Mouse (Mus musculus) 3T3-L1 (cell line): ENCODE results near the gene Exoc5.

ENCODE experiments used
- DNase-seq: peaks from one replicate; pipeline ENCODE4 v3.0.0-alpha.2; 2015; ENCODE audit warnings: low read depth, low spot score

The Exoc5 gene

GRCm38 (mm10) chr14:49066274-49066823 lies at the start of gene Exoc5:
TSS of gene Exoc5 (minus strand) at chr14:49066653.
- DNase-seq, result peak; percentile 97

DNA sequence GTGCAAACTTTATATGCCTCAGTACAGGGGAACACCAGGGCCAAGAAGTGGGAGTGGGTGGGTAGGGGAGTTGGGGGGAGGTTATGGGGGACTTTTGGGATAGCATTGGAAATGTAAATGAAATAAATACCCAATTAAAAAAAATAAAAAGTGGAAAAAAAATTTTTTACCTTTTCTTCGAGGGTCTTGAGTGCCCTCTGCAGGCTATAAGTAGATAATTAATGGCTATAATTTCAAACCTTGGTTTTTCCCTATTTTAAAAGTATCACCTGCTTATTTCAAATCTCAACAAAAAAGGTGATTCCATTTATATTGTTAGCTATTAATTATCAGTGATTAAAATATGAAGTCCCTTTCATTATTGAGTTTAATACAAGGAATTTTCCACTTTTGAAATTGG lies 25.3 kb upstream of the Exoc5 start:
- DNase-seq, result peak; percentile 11

DNA sequence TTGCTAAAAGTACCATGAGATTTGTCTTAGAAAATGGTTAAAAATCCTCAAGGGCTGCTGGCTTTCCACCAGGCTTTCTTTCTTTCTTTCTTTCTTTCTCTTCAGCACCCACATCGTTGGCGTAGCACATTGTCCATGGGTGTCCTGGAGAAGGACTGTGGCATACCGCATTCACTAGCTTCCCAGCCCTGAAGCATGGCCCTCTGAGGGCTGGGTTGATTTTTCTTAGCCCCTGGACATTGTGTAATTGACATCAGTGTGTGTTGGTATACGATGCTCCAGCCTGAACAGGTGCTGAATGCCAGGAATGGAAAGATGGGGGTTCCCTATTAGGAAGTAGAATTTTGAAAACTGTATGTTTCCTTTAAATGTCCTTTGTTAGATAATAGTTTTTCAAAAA lies 24.8 kb upstream of the Exoc5 start:
- no peak for DNase-seq

GRCm38 (mm10) chr14:49090102-49090501 lies 23.6 kb upstream of the Exoc5 start:
- DNase-seq, result no peak

DNA sequence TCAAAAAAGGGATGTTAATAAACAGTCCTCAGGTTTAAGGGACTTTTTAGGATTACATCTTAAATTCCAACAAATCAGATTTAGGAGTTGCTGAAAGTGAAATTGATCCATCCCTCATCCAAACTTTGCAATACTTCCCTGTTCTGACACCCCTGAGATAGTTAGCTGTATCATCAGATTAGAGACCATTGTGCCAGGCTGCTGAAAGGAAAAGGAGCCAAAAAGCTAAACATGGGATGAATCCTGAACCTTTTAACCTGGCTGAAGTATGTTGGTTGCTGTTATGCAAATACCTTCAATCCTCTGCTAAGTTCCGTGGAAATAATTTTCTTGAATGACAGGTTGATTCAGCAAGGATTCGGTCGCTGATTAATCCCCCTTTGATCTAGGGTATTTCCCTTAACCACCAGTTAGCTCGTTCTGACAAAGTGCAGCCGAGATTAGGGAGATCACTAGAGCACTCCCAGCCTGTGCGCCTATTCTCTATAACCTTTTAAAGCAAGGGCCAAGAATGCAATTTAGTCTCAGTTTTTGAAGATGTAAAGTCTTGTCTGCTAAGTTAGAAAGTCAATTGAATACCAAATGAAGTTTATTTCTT lies 23.1 kb upstream of the Exoc5 start:
- no peak for DNase-seq

DNA sequence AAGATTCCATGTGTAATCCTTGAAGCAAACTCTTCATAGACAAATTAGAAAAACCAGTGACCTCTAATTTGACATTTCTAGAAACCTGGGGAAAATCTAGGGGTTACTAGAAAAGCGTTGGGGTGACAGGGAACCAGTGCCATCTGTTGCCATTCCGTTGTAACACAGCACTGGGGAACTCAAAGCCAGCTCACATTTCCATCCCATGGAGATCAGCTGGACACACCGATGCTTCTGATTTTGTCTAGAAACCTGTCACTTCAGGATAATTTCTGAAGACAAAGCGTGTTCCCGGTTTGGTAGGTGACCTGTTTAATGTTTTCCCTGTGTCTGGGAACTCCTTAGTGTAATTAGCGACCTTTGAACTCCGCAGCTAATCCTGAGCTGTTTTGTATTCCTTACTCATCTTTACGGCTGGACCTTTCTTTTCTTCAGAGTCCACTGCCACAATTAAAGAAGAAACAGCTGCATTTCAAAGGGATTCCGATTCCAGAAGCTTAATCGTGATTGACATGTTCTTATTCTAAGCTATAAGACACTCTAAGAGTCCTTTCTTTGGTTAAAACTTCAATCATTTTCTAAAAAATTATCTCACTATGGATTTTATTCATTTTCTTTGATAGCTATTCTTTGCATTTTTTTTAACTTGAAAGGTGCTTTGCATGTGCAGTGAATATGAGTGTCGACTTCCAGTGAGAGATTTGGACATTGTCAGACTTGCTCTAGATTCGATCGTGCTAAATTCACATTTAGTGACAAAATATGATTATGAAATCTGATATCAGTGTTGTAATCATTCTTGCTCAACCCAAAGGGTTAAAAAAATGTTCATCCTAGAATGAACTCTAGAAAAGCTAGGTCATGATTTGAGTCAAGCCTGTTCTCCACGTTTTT lies 21.9 kb upstream of the Exoc5 start:
- no peak for DNase-seq

- no peak for DNase-seq
Measured at GRCm38 (mm10) chr14:49086522-49086921, 20.1 kb upstream of the Exoc5 start.

GRCm38 (mm10) chr14:49078820-49079219 lies 12.4 kb upstream of the Exoc5 start:
- no peak for DNase-seq

DNA sequence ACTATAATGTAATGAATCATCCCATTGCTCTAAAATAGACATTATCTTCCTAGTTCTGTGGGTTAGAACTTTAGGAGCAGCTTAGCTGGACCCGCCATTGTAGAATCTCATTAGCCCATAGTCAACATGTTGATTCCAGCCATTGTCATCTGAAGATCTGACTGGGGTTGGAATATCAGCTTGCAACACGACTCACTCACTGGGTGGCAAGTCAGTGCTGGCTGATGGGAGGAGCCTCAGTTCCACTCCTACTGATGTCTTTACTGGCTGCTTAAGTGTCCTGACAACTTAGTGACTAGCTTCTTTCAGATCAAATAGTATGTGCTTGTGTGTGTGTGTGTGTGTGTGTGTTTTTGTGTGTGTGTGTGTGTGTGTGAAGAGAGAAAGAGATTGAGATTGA lies 7.9 kb upstream of the Exoc5 start:
- DNase-seq, result peak; percentile 58

GRCm38 (mm10) chr14:49073896-49074295 lies 7.4 kb upstream of the Exoc5 start:
- DNase-seq, result peak; percentile 64

DNA sequence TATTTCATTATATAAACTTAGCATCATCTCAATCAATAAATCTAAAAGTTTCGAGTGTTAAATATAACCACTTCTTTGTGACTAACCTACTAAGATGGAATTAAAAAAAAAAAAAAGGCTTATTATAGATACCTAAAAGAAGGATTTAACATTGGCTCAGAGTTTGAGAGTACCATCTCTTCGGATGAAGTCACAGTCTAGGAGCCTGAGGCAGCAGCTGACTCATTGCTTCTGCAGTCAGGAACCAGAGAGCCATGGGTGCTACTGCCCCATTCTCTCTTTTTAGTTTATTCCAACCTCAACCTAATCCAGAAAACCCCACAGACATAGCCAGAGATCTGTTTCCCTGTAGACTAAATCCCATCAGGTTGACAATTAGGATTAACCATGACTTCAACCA lies 6.4 kb upstream of the Exoc5 start:
- peak; percentile 68 for DNase-seq

DNA sequence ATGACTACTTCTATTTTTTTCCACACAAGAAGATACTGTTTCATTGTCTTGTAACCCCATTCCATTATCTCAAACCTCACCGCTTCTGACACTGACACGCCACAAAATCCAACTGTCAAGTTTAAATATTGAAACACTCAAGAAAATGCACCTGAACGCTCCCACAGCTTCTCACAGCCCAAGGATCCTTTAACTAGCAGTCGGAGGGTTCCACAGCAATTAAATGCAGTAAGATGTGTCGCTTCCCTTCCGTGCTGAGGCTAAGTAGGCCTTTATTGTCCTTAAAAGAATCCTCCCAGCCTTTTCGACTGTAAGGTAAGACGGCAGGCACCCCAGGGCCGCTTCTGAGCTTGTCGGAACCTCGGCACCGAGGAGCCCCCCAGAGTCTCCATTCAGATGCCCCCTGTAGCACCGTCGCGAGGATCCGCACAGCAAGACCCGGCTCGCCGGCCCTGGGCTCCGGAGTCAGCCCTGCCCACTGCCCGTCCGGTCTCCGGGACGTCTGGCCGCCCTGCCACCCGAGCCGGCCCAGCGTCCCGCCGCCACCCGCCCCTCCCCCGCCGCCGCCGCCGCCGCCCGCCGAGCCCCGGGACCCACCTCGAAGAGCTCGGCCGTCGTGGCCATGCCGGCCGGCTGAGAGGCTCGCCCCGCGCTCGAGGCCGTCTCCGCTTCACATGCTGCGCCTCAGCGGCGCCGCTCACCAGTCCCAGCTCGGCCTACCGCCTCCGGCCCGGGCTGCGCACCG lies 752 bp downstream of the Exoc5 start, which contains the start of gene Ap5m1:
Gene Ap5m1, plus strand, starts transcription at position 569 of the 745 bp plus-strand sequence.
- DNase-seq, result peak; percentile 37

GRCm38 (mm10) chr14:49063838-49064237 lies 2.6 kb downstream of the Exoc5 start:
- DNase-seq, result peak; percentile 69

GRCm38 (mm10) chr14:49049492-49049891 lies 17.0 kb downstream of the Exoc5 start:
- DNase-seq, result no peak

DNA sequence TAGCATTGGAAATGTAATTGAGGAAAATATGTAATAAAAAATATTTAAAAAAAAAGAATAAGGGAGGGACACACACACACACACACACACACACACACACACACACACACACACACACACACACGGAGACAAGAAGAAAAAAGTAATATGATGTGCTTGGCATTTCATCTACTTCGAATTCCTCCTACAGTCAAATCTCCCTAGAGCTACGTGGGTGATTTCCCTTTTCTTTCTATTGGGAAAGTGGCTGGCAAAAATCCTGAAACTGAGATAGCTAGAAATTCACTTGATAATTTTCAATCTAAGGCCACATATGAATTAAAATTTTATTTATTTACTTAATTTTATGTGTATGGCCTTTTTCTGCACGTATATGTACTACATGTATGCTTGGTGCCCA lies 20.8 kb downstream of the Exoc5 start:
- DNase-seq, result no peak

DNA sequence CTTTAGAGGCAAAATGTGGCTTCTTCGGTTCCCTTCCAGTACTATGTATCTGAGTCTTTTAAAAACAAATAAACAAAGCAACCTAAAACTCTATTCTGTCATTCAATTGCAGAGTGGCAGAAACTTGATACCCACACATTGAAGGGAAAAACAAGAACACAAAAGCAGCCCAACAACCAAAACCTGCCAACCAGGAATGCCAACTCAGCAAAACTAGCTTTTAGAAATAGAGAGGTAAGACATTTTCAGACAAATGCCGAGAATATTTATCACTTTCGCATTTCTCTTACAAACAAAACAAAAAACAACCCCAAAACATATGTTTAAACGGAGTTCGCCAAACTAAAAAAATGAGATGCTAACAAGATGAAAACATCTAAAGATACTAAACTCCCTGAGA lies 37.5 kb downstream of the Exoc5 start:
- no peak for DNase-seq

GRCm38 (mm10) chr14:49027779-49028368 lies 38.6 kb downstream of the Exoc5 start:
- DNase-seq, result peak; percentile 38

GRCm38 (mm10) chr14:49027040-49027778 lies 39.2 kb downstream of the Exoc5 start:
- DNase-seq, result no peak

GRCm38 (mm10) chr14:49019765-49020164 lies 46.7 kb downstream of the Exoc5 start:
- DNase-seq, result no peak

- no peak for DNase-seq
Measured at GRCm38 (mm10) chr14:49008399-49009189, 57.9 kb downstream of the Exoc5 start.
